Mouse (Mus musculus): ENCODE measurements around the gene H3f3b.

H3f3b gene

DNA sequence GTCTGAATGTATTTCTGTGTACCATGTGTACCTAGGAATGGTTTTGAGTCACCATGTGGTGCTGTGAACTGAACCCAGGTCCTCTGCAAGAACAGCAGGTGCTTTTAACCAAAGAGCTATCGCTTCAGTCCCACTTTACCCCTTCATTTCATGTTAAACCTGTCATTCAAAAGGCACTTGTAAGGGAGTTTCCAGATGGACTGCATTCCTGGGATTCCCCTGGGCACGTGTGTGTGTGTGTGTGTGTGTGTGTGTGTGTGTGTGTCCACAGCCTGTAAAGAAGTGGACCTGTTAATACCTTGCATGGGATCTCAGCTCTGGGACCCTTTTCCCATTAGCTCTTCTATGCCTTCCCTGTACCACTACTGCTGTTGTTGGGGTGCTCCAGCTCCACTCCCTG, 21.8 kb upstream of the H3f3b start:
- no peak for DNase-seq (ENCODE audit: low read depth)

- DNase-seq (ENCODE audit: low read depth), result no peak
Observed at GRCm38 (mm10) chr11:116045173-116045572, 17.4 kb upstream of the H3f3b start.

GRCm38 (mm10) chr11:116043286-116043685, 15.5 kb upstream of the H3f3b start:
- DNase-seq (ENCODE audit: low read depth), result peak; percentile 38

DNA sequence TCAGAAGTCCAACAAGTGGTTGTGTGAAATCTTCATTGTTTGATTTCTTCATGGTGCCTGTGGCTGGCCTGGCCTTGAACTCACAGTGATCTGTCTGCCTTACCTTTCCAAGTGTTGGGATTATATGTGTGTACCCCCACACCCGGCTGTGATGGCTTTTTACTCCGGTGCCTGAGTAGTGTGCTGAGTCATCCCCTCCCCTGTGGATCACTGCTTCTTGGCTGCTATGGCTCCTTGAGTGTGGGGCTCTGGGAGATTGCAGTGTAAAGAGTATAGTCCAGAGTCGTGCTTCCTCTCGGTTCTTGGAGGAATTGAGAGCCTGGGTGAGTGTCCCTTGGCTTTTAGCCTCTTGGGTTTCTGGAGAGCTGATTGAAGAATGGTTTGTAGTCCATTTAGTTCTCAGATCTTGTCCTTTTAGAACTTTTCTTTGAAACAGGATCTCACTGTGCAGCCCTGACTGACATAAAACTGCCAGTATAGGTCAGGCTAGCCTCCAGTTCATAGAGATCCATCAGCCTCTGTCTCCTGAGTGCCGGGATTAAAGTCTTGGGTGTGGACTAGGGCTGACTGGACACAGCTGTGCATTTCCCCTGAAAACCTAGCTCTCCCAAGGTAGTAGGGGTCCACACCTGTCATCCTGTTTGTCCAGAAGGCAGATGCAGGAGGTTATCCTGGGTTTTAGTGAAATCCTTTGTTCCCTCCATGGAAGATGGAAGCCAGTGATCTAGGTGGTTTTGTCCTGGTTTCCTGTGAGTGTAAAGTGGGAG, 14.8 kb upstream of the H3f3b start:
- no peak for DNase-seq (ENCODE audit: low read depth)

GRCm38 (mm10) chr11:116041833-116042232, 14.1 kb upstream of the H3f3b start:
- DNase-seq (ENCODE audit: low read depth), result no peak

DNA sequence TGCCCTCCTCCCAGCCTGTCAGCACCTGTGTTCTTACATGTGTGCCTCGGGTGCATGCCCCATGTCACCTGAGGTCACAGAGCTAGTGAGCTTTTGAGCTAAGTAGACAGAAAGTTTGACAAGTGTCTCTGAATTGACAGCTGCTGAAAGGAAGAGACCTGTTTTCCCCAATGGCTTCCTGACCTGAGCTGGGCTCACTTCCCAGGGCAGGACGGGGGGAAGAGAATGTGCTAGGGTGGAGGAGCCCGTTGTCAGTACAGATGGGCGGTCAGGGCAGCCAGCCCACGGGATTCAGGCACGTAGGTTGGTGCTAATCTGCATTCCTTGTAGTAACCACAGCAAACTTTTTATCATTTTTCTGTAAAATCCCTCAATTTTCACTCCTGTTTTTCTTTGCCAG, 12.8 kb upstream of the H3f3b start:
- no peak for DNase-seq (ENCODE audit: low read depth)

DNA sequence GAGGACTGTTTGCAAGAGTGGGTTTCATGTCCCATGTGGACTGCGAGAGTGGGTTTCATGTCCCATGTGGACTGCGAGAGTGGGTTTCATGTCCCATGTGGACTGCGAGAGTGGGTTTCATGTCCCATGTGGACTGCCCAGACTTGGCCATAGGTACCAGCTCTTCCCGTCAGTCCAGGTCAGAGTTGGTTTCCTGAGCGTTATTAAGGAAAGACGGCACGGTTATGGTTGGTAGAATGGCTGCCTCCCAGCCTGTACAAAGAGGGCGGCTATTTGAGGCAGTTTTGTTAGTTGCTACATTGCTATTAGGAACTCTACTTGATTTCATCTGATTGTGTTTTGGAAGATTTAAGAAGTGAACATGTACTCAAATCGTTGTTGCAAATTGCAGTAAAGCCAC, 10.1 kb upstream of the H3f3b start:
- no peak for DNase-seq (ENCODE audit: low read depth)

GRCm38 (mm10) chr11:116036671-116037070, 8.9 kb upstream of the H3f3b start:
- DNase-seq (ENCODE audit: low read depth), result no peak

- DNase-seq (ENCODE audit: low read depth), result no peak
Observed at GRCm38 (mm10) chr11:116034584-116034983, 6.8 kb upstream of the H3f3b start.

DNA sequence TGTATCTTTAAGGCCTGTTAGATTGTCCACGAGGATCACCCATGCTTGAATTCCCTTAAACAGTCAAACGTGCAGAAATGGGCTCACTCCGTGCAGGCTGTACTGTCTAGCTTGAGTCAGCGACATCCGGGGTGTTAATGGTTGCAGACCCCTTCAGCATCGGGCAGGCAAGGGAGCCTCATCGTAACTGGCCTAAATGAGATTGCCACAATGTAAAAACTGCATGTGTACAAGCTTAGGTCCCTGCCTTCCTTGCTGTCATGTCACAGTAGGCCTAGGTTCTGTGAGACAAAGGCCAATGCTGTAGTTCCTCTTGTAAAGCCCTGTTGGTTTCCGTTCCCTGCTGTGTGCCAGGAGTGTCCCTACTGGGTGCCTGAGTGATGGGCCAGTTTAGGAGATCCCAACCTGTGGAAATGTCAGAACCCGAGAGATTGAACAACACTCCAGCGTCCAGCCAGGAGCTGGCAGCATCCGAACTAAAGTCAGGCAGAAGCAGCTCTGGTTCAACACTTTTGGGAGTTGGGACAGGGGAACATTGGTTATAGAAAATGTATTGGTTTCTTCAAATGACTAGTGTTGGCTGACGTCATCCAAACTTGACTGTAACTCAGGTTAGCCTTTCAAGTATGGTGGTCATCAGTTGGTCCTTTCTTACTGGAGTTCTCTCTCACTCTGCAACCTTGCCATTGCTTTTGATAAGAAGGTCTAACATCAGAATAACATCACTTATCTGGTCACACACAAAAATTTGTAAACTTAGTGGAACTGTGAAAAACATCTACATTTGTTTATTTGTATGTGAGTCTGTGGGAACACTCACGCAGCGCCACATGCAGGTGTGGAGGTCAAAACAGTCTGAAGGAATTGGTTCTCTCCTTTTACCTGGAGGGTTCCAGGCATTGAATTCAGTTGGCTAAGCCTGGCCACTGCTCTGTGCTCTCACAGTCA, 3.4 kb upstream of the H3f3b start:
- DNase-seq (ENCODE audit: low read depth), result peak; percentile 78

DNA sequence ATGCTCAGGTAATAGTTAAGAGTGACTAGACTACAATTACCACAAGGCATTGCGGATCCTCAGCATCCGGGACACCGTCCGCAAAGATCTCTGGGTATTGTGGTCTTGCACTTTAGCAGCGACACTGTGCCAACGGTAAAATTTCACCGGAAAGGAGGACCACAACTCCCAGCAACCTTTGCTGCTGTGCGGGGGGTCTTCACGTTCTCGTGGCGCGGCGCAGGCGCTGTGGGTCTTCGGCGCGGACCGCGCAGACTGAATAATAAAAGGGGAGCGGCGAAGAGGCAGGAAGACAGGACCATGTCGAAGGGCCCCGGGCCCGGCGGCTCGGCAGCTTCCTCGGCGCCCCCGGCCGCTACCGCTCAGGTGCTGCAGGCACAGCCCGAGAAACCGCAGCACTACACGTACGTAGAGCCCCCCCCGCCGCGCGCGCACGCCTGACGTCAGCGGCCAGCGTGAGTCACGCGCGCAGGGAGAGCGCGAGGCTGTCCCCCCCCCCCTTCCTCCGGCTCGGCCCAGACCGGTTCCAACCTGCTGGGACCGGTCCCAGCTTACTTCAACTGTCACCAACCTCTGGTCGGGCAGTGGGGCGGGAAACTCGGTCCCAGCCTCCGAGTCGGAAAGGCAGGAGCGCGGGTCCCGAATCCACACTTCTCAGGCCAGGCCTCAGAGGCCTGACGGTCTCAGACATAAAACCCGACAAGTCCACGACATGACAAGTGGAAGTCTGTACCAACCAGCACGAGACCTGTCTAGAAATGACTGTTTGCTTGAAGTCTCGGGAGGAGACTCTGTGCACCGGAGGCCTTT, 2.5 kb upstream of the H3f3b start, which contains the start of gene Unk:
Gene Unk, plus strand, starts transcription at position 235 of the 810 bp plus-strand sequence.
- peak; percentile 99 for DNase-seq (ENCODE audit: low read depth)

DNA sequence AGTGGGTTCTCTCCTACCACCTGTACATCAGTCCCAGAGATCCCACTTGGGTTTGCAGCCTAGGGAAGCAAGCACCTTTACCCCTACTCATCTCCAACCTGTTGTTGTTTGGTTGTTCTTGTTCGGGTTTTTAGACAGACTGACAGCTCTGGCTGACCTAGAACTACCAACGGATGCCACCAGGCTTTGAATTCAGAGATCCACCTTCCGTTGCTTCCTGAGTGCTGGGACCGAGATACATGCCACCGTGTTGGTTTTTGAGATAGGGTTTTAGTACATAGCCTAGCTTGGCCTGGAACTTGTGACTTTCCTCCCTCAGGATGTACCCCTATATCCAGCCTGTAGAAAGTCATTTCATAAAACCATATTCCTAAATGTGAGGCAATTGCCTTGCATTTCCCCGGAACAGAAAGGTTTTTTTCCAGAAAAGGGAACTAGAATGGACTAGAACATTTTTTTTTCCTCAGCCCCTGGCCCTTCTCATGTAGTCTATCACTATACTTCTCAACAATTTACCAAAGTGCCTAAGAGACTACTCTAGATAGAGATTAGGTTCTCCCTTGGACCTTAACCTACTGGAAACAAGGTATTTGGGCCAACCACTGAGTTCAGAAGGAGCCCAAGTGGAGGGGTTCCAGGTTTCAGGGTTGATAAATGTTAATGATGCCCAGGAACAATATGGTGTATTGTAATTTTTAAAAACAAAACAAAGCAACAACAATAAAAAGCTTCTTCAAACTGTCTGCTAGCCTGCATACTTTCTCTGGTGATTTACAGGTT, 1.5 kb upstream of the H3f3b start:
- DNase-seq (ENCODE audit: low read depth), result no peak

- no peak for DNase-seq (ENCODE audit: low read depth)
Observed at GRCm38 (mm10) chr11:116028177-116028865, 559 bp upstream of the H3f3b start.

DNA sequence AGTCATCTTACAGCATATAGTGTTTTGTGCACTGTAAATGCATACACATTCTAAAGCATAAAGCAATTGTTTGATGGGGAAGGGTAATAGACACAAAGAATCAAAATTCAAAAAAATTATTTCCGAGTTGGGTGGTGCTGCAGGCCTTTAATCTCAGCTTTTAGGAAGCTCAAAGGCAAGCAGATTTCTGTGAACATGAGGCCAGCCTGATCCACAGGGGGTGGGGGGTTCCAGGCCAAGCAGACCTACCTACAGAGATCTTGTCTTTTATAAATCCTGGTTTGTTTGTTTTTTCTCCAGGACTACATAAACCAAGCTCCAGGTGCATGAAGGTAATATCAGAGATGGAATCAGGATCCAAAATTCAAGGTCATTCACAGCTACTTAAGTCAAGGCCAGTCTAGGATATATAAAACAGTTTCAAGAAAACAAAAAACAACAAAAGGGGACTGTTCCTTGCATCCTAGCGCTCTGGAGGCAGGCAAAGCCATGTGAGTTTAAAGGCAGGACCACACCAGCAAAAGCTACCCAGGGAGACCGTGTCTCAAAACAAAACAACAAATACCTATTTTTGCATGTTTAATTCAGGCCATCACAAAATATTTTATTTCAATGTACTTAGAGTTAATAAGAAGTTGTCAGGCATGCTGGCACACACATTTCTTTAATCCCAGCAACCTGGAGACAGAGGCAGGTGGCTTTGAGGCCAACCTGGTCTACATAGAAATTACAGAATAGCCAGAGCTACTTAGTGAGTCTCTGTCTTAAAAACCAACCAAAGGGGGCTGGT, 2.5 kb downstream of the H3f3b start:
- no peak for DNase-seq (ENCODE audit: low read depth)

- DNase-seq (ENCODE audit: low read depth), result peak; percentile 100
Observed at GRCm38 (mm10) chr11:116024356-116024808, 3.4 kb downstream of the H3f3b start.

GRCm38 (mm10) chr11:116023771-116024355, 3.9 kb downstream of the H3f3b start:
- DNase-seq (ENCODE audit: low read depth), result no peak

GRCm38 (mm10) chr11:116023074-116023770, 4.5 kb downstream of the H3f3b start:
- peak; percentile 53 for DNase-seq (ENCODE audit: low read depth)

DNA sequence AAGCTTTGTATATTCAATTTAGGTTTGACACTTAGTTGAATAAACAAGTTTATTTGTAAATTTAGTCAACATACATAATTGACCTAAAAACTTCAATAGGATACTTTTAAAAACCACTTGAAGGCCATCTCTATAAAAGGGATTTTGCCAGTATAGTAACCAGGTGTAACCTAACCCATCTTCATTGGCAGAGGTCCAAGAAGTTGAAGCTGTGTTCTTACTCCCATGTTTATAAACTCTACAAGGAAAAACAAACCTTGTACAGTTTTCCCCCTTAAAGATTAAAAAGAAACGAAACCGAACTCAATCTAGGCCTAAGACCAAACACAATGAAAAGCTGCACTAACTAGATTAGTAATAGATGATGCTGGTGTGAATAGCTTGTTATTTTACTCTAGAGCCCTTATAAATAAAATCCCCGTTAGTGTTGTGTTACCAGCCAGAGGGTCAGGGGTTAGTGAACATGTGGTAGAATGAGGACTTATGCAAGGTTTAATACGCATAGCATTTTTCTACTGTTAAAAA, 5.4 kb downstream of the H3f3b start:
- DNase-seq (ENCODE audit: low read depth), result peak; percentile 43
